Mouse (Mus musculus) thymus, adult 2 months (tissue): Measurements from ENCODE around the gene Tmem164.

Experiments used
- CTCF ChIP-seq: fragments of 200-500 bp; IDR thresholded peaks from 2 replicates; pipeline ENCODE4 v1.5.1; 2012; ENCODE audit warnings: mild to moderate bottlenecking, control low read depth, low read length, moderate library complexity, borderline replicate concordance; ENCODE audit not compliant: control insufficient read depth, poor library complexity, insufficient read depth; ENCODE audit errors: extremely low read depth
- POLR2A ChIP-seq: fragments of 200-500 bp; IDR thresholded peaks from 2 replicates; pipeline ENCODE4 v1.6.1; 2012; ENCODE audit warnings: mild to moderate bottlenecking, low read length, control low read depth, moderate library complexity; ENCODE audit not compliant: control insufficient read depth, poor library complexity, insufficient read depth; ENCODE audit errors: extremely low read depth

GRCm38 (mm10) chrX:142763337-142763736 lies 82.1 kb downstream of the Tmem164 start:
- TF ChIP-seq CTCF (no peak), POLR2A (no peak)
